Mouse (Mus musculus): Measurements from ENCODE around the gene Gm20388. TPM values are rescaled to one million over a fixed set of nuclear protein-coding genes. Genes with fewer than 3 reads are reported as not detected.

Gm20388 gene
- polyA plus RNA-seq, 1 experiment from 2014 or later, result not detected

DNA sequence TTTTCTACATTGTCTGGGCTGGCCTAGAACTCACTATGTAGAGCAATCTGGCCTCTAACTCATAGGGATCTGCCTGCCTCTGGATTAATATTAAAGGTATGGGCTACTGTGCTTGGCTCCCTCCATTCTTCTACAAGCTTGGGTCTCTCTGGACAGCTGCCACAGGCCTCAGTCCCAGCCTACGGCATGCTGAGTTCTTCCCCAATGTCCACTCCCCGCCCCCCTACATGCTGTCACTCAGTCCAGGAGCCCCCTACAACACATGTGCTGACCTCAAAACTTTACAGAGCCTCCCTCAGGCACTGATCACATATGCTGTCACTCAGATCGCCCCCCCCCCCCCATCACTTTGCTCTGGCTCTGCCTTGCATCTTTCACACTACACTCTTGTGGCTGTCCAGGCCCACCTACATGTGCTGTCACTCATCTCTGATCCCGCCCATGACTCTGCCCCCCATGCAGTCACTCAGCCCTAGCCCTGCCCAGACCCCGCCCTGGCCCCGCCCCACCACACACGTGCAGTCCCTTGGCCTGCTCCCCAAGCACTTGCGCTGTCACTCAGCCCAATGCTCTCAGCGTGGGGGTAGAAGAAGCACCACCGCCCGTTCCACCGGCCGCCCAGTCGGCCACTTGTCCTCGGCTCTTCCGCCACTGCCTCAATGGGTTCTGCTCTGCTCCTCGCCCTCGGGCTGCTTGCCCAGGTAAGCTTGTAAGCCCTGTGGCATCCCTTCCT, 2937.4 kb downstream of the Gm20388 start, which contains the start of gene Cdh15:
Cdh15 (plus strand) TSS at position 138 of the 733 bp plus-strand sequence.
- ATAC-seq (ENCODE audit: low FRiP score), result peak; percentile 87
- peaks cover under 1% of the 10 kb centered on the region for H3K4me1 ChIP-seq (ENCODE audit: control insufficient read depth, insufficient read depth, low read length)
- no peaks in the 10 kb centered on the region for H3K27me3 ChIP-seq (ENCODE audit: control insufficient read depth, insufficient read depth, low read length)
- peak within 1 kb of the TSS; percentile 5; the same call in 1 of the 2 replicates for H3K4me2 ChIP-seq
- H3K27ac ChIP-seq (ENCODE audit: low read depth, low read length), result no peak within 1 kb of the TSS
- no peak within 1 kb of the TSS for H3K9ac ChIP-seq (ENCODE audit: low read length)
- no peaks in the 10 kb centered on the region for H3K9me3 ChIP-seq (ENCODE audit: control insufficient read depth, low read length)
- no peak within 1 kb of the TSS for H3K4me3 ChIP-seq (ENCODE audit: low read depth, low read length)
- H3K36me3 ChIP-seq (ENCODE audit: control insufficient read depth, insufficient read depth, low read length), result no peaks in the 10 kb centered on the region
- WGBS, result 20% methylated on average over 17 of the region's 18 CpGs
- DNase-seq (ENCODE audit: low spot score, missing footprints), result peak; percentile 90

DNA sequence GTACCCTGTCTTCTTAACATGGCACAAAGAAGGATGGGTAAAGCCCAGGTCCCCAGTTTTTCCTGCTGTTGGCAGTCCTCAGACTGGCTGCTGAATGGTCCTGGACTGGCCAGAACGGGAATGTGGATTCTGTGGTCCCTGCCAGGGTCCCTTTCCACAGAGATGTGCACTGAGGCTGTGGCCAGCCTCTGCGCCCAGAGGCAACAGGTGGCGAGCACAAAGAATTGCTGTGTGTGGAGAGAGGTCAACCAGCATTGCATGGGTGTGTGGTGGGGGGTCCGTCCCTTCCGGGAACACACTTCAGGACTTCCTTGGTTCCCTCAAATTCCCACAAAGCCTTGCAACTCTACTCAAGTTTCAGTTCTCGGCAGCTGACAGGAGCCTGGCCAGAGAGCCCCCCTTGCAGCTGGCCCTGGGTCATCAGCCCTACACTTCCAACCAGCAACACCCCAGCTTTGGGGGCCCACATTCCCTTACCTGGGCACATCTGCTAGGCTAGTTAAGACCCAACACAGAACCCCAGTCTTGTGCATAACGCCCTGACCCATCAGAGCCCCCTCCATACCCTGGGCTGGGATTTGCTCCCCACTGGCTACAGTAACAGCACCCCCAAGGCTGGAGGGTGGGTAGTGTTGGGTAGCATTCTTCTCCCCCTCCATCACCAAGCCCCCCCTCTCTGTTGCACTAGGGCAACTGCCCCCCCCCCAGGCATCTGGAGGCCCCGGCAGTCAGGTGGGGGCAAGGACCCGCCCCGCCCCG, 2938.7 kb downstream of the Gm20388 start:
- 71% methylated on average over 10 of the region's 11 CpGs for WGBS

GRCm38 (mm10) chr8:122850641-122851240, 2940.1 kb downstream of the Gm20388 start:
- no peak overlapping the region for H3K4me3 ChIP-seq (ENCODE audit: low read depth, low read length)
- no peaks in the 10 kb centered on the region for H3K36me3 ChIP-seq (ENCODE audit: control insufficient read depth, insufficient read depth, low read length)
- DNase-seq (ENCODE audit: low spot score, missing footprints), result no peak
- no peaks in the 10 kb centered on the region for H3K27me3 ChIP-seq (ENCODE audit: control insufficient read depth, insufficient read depth, low read length)
- no peak for ATAC-seq (ENCODE audit: low FRiP score)
- H3K9ac ChIP-seq (ENCODE audit: low read length), result no peak overlapping the region
- no peak overlapping the region for H3K27ac ChIP-seq (ENCODE audit: low read depth, low read length)
- H3K9me3 ChIP-seq (ENCODE audit: control insufficient read depth, low read length), result no peaks in the 10 kb centered on the region
- WGBS, result 66% methylated on average over 3 of the region's 3 CpGs
- H3K4me1 ChIP-seq (ENCODE audit: control insufficient read depth, insufficient read depth, low read length), result peaks cover 11% of the 10 kb centered on the region
- no peak overlapping the region for H3K4me2 ChIP-seq

More for the DNA sequence above, 2938.7 kb downstream of the Gm20388 start:
- no peak overlapping the region for H3K27ac ChIP-seq (ENCODE audit: low read depth, low read length)
- no peaks in the 10 kb centered on the region for H3K27me3 ChIP-seq (ENCODE audit: control insufficient read depth, insufficient read depth, low read length)
- no peak overlapping the region for H3K4me2 ChIP-seq
- DNase-seq (ENCODE audit: low spot score, missing footprints) (no peak), ATAC-seq (ENCODE audit: low FRiP score) (no peak)
- H3K36me3 ChIP-seq (ENCODE audit: control insufficient read depth, insufficient read depth, low read length), result no peaks in the 10 kb centered on the region
- H3K9ac ChIP-seq (ENCODE audit: low read length), result no peak overlapping the region
- H3K4me3 ChIP-seq (ENCODE audit: low read depth, low read length), result no peak overlapping the region
- no peaks in the 10 kb centered on the region for H3K9me3 ChIP-seq (ENCODE audit: control insufficient read depth, low read length)
- peaks cover 11% of the 10 kb centered on the region for H3K4me1 ChIP-seq (ENCODE audit: control insufficient read depth, insufficient read depth, low read length)

DNA sequence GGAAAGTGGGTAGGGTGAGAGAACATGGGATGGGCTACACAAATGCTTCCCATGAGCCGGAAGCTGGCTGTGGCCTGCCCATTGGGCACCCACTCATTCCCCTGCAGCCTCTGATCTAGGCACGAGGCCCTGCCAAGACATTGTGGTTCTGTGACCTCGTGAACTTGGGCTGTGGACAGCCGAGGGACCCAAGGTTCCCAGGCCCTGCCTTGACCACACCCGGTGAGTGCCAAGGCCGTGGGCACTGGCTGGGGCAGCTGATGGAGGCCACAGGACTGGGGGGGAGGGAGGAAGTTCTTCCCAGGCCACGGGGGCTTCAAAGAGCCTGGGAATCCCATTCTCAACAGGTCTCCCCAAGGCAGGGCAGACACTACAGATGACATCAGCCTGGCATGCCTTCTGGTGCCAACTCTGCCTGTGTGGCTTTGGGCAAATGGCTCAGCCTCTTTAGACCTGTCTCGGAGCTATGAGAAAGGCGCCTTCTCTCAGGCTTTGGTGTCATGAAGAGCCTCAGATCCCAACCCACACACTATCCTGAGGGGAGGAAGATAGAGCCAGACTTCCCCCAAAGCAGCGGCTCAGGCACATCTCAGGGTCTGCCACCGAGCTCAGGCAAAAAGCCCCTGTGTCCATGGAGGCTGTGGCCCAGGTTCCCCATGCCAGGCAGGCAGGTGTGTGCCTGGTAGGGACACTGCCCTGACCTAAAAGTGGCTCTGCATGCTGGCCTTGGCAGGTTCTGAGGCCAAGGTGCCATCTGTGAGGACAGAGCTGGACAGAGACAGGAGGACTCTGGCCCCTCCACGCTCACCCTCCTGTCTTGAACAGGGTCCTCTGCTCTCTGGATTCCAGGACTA, 2941.3 kb downstream of the Gm20388 start:
- H3K4me1 ChIP-seq (ENCODE audit: control insufficient read depth, insufficient read depth, low read length), result peaks cover 11% of the 10 kb centered on the region
- H3K9me3 ChIP-seq (ENCODE audit: control insufficient read depth, low read length), result no peaks in the 10 kb centered on the region
- no peak for ATAC-seq (ENCODE audit: low FRiP score)
- H3K9ac ChIP-seq (ENCODE audit: low read length), result no peak overlapping the region
- H3K4me2 ChIP-seq, result no peak overlapping the region
- H3K27ac ChIP-seq (ENCODE audit: low read depth, low read length), result no peak overlapping the region
- 81% methylated on average over 12 of the region's 12 CpGs for WGBS
- no peak for DNase-seq (ENCODE audit: low spot score, missing footprints)
- H3K27me3 ChIP-seq (ENCODE audit: control insufficient read depth, insufficient read depth, low read length), result no peaks in the 10 kb centered on the region
- H3K36me3 ChIP-seq (ENCODE audit: control insufficient read depth, insufficient read depth, low read length), result no peaks in the 10 kb centered on the region
- no peak overlapping the region for H3K4me3 ChIP-seq (ENCODE audit: low read depth, low read length)

- no peak overlapping the region for H3K9ac ChIP-seq (ENCODE audit: low read length)
- no peak overlapping the region for H3K4me3 ChIP-seq (ENCODE audit: low read depth, low read length)
- H3K36me3 ChIP-seq (ENCODE audit: control insufficient read depth, insufficient read depth, low read length), result no peaks in the 10 kb centered on the region
- H3K27ac ChIP-seq (ENCODE audit: low read depth, low read length), result no peak overlapping the region
- no peak for DNase-seq (ENCODE audit: low spot score, missing footprints)
- no peak for ATAC-seq (ENCODE audit: low FRiP score)
- H3K4me1 ChIP-seq (ENCODE audit: control insufficient read depth, insufficient read depth, low read length), result peaks cover 11% of the 10 kb centered on the region
- no peaks in the 10 kb centered on the region for H3K9me3 ChIP-seq (ENCODE audit: control insufficient read depth, low read length)
- 56% methylated on average over 1 of the region's 1 CpGs for WGBS
- no peaks in the 10 kb centered on the region for H3K27me3 ChIP-seq (ENCODE audit: control insufficient read depth, insufficient read depth, low read length)
- H3K4me2 ChIP-seq, result no peak overlapping the region
Measured at GRCm38 (mm10) chr8:122852546-122852905, 2941.9 kb downstream of the Gm20388 start.

GRCm38 (mm10) chr8:122853340-122853771, 2942.7 kb downstream of the Gm20388 start:
- Histone ChIP-seq H3K36me3 (ENCODE audit: control insufficient read depth, insufficient read depth, low read length) (no peaks in the 10 kb centered on the region), H3K4me1 (ENCODE audit: control insufficient read depth, insufficient read depth, low read length) (peaks cover 11% of the 10 kb centered on the region), H3K9me3 (ENCODE audit: control insufficient read depth, low read length) (no peaks in the 10 kb centered on the region), H3K9ac (ENCODE audit: low read length) (peak overlapping the region; percentile 29; the same call in 1 of the 2 replicates), H3K27me3 (ENCODE audit: control insufficient read depth, insufficient read depth, low read length) (no peaks in the 10 kb centered on the region), H3K27ac (ENCODE audit: low read depth, low read length) (no peak overlapping the region), H3K4me2 (0 out of 2 replicates have a peak overlapping the region, but pooled peaks have one; percentile 3), H3K4me3 (ENCODE audit: low read depth, low read length) (no peak overlapping the region)
- DNase-seq (ENCODE audit: low spot score, missing footprints) (peak; percentile 88), ATAC-seq (ENCODE audit: low FRiP score) (peak; percentile 88)
- 11% methylated on average over 11 of the region's 11 CpGs for WGBS

DNA sequence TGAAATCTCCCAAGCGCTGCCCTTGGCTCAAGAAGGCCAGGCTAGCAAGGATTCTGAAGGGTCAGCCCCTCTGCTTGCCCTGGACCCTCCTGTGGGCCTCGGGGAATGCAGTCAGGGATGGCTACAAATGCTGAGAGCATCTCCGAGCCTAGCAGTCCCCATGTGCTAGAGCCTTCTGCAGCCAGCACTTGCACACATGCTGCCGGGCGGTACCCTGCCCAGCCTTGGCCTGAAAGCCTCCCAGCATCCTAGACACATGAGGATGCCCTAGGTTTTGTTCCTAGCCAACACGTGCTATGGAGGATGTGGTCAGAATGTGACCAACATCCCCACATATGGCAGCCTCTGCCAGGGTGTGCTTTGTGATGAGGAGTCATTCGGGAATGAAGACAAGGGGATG, 2943.7 kb downstream of the Gm20388 start:
- Histone ChIP-seq H3K9me3 (ENCODE audit: control insufficient read depth, low read length) (no peaks in the 10 kb centered on the region), H3K9ac (ENCODE audit: low read length) (no peak overlapping the region), H3K4me3 (ENCODE audit: low read depth, low read length) (no peak overlapping the region), H3K4me1 (ENCODE audit: control insufficient read depth, insufficient read depth, low read length) (peaks cover 11% of the 10 kb centered on the region), H3K27ac (ENCODE audit: low read depth, low read length) (no peak overlapping the region), H3K27me3 (ENCODE audit: control insufficient read depth, insufficient read depth, low read length) (no peaks in the 10 kb centered on the region), H3K4me2 (no peak overlapping the region), H3K36me3 (ENCODE audit: control insufficient read depth, insufficient read depth, low read length) (no peaks in the 10 kb centered on the region)
- ATAC-seq (ENCODE audit: low FRiP score) (no peak), DNase-seq (ENCODE audit: low spot score, missing footprints) (no peak)
- WGBS, result 78% methylated on average over 7 of the region's 7 CpGs

GRCm38 (mm10) chr8:122855123-122855522, 2944.5 kb downstream of the Gm20388 start:
- WGBS, result 86% methylated on average over 4 of the region's 4 CpGs
- H3K9me3 ChIP-seq (ENCODE audit: control insufficient read depth, low read length), result no peaks in the 10 kb centered on the region
- H3K4me3 ChIP-seq (ENCODE audit: low read depth, low read length), result no peak overlapping the region
- H3K4me2 ChIP-seq, result no peak overlapping the region
- no peaks in the 10 kb centered on the region for H3K27me3 ChIP-seq (ENCODE audit: control insufficient read depth, insufficient read depth, low read length)
- no peaks in the 10 kb centered on the region for H3K36me3 ChIP-seq (ENCODE audit: control insufficient read depth, insufficient read depth, low read length)
- DNase-seq (ENCODE audit: low spot score, missing footprints) (no peak), ATAC-seq (ENCODE audit: low FRiP score) (no peak)
- no peak overlapping the region for H3K27ac ChIP-seq (ENCODE audit: low read depth, low read length)
- peaks cover 11% of the 10 kb centered on the region for H3K4me1 ChIP-seq (ENCODE audit: control insufficient read depth, insufficient read depth, low read length)
- no peak overlapping the region for H3K9ac ChIP-seq (ENCODE audit: low read length)

Measured in midbrain, embryonic 11.5 days (tissue).